Mouse (Mus musculus): ENCODE data around the gene Serpinf2. TPM values are rescaled to one million over a fixed set of nuclear protein-coding genes. Genes with fewer than 3 reads are reported as not detected.
"Not testable (repeated sequence)": the region's sequence is repeated elsewhere in the genome, so short reads cannot be mapped to it uniquely, and the experiment has no call there.

Serpinf2 gene
- polyA plus RNA-seq, 1 experiment: 0.75 TPM

GRCm38 (mm10) chr11:75402271-75402690 lies 37.1 kb downstream of the Serpinf2 start:
- no peaks in the 10 kb centered on the region for H3K27me3 ChIP-seq (ENCODE audit: control insufficient read depth, insufficient read depth, low read length)
- H3K4me1 ChIP-seq (ENCODE audit: control insufficient read depth, insufficient read depth, insufficient read length): no peaks in the 10 kb centered on the region
- peak in 1 of 2 experiments; percentile 36 for DNase-seq (ENCODE audit: low read depth in 1 of 2, low spot score in 2 of 2)
- H3K4me3 ChIP-seq (ENCODE audit: extremely low read depth, insufficient read depth, insufficient read length): no peak overlapping the region
- peaks cover 1% of the 10 kb centered on the region; the same call in 1 of the 2 replicates for H3K36me3 ChIP-seq (ENCODE audit: control insufficient read depth, insufficient read depth, low read length)
- TF ChIP-seq CTCF (IDR thresholded peaks at IDR 0.05; ENCODE audit: extremely low read depth, insufficient read depth, insufficient read length, insufficient replicate concordance) (peak; percentile 23; the same call in 1 of the 2 replicates), POLR2A (IDR thresholded peaks at IDR 0.05; ENCODE audit: low read depth, low read length) (no peak)
- no peak overlapping the region for H3K27ac ChIP-seq (ENCODE audit: insufficient read depth, low read length)
- 64% methylated on average over 5 of the region's 5 CpGs for WGBS

- 86% methylated on average over 9 of the region's 9 CpGs for WGBS
- TF ChIP-seq POLR2A (IDR thresholded peaks at IDR 0.05; ENCODE audit: low read depth, low read length): no peak
- no peak for TF ChIP-seq CTCF (IDR thresholded peaks at IDR 0.05; ENCODE audit: extremely low read depth, insufficient read depth, insufficient read length, insufficient replicate concordance)
Observed at GRCm38 (mm10) chr11:75400099-75400498, 39.3 kb downstream of the Serpinf2 start.

DNA sequence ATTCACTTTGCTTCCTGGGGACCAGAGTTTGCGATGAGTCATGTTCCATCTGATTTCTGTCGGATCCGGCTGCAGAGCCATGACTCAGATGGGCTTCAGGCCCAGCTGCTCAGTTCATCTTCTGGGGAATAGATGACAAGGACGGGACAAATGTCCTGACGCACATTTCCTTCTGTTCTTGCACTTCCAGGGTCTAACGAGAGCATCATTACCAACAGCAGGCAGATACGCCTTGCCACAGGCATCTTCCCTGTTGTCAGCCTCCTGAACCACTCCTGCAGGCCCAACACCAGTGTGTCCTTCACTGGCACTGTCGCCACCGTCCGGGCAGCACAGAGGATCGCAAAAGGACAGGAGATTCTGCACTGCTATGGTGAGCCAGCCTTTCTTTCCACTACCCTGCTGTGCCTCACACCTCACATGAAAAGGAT lies 40.0 kb downstream of the Serpinf2 start:
- H3K4me3 ChIP-seq (ENCODE audit: extremely low read depth, insufficient read depth, insufficient read length): no peak overlapping the region
- 86% methylated on average over 11 of the region's 11 CpGs for WGBS
- TF ChIP-seq CTCF (IDR thresholded peaks at IDR 0.05; ENCODE audit: extremely low read depth, insufficient read depth, insufficient read length, insufficient replicate concordance) (no peak), POLR2A (IDR thresholded peaks at IDR 0.05; ENCODE audit: low read depth, low read length) (no peak)
- peaks cover 1% of the 10 kb centered on the region; the same call in 1 of the 2 replicates for H3K36me3 ChIP-seq (ENCODE audit: control insufficient read depth, insufficient read depth, low read length)
- H3K4me1 ChIP-seq (ENCODE audit: control insufficient read depth, insufficient read depth, insufficient read length): no peaks in the 10 kb centered on the region
- DNase-seq (ENCODE audit: low read depth in 1 of 2, low spot score in 2 of 2): no peak
- H3K27ac ChIP-seq (ENCODE audit: insufficient read depth, low read length): no peak overlapping the region
- H3K27me3 ChIP-seq (ENCODE audit: control insufficient read depth, insufficient read depth, low read length): no peaks in the 10 kb centered on the region

More at GRCm38 (mm10) chr11:75400099-75400498, 39.3 kb downstream of the Serpinf2 start:
- DNase-seq (ENCODE audit: low read depth in 1 of 2, low spot score in 2 of 2): no peak
- no peak overlapping the region for H3K4me3 ChIP-seq (ENCODE audit: extremely low read depth, insufficient read depth, insufficient read length)
- no peaks in the 10 kb centered on the region for H3K4me1 ChIP-seq (ENCODE audit: control insufficient read depth, insufficient read depth, insufficient read length)
- no peak overlapping the region for H3K27ac ChIP-seq (ENCODE audit: insufficient read depth, low read length)
- H3K36me3 ChIP-seq (ENCODE audit: control insufficient read depth, insufficient read depth, low read length): peaks cover 1% of the 10 kb centered on the region; the same call in 1 of the 2 replicates
- H3K27me3 ChIP-seq (ENCODE audit: control insufficient read depth, insufficient read depth, low read length): no peaks in the 10 kb centered on the region

DNA sequence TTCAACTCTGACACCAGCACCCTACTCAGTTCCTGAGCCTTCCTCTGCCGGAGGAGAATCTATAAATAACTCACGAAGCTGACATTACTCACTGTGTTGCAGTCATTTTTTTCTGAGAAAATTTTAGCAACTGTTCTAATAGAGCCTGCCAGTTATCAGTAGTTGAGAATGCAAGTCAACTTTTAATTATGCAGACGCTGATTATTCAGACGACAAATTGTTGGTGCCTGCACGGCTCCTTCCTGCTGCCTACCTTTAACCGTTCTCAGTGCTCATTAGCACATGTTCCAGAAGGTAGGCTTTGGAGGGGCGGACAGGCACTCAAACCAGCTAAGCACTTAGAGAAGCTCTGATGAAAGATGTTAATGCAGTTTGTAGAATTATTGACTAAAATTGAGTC lies 41.9 kb downstream of the Serpinf2 start:
- no peak overlapping the region for H3K4me3 ChIP-seq (ENCODE audit: extremely low read depth, insufficient read depth, insufficient read length)
- 78% methylated on average over 7 of the region's 7 CpGs for WGBS
- no peaks in the 10 kb centered on the region for H3K27me3 ChIP-seq (ENCODE audit: control insufficient read depth, insufficient read depth, low read length)
- peaks cover 1% of the 10 kb centered on the region; the same call in 1 of the 2 replicates for H3K36me3 ChIP-seq (ENCODE audit: control insufficient read depth, insufficient read depth, low read length)
- no peaks in the 10 kb centered on the region for H3K4me1 ChIP-seq (ENCODE audit: control insufficient read depth, insufficient read depth, insufficient read length)
- TF ChIP-seq CTCF (IDR thresholded peaks at IDR 0.05; ENCODE audit: extremely low read depth, insufficient read depth, insufficient read length, insufficient replicate concordance) (no peak), POLR2A (IDR thresholded peaks at IDR 0.05; ENCODE audit: low read depth, low read length) (no peak)
- no peak for DNase-seq (ENCODE audit: low read depth in 1 of 2, low spot score in 2 of 2)
- H3K27ac ChIP-seq (ENCODE audit: insufficient read depth, low read length): no peak overlapping the region

DNA sequence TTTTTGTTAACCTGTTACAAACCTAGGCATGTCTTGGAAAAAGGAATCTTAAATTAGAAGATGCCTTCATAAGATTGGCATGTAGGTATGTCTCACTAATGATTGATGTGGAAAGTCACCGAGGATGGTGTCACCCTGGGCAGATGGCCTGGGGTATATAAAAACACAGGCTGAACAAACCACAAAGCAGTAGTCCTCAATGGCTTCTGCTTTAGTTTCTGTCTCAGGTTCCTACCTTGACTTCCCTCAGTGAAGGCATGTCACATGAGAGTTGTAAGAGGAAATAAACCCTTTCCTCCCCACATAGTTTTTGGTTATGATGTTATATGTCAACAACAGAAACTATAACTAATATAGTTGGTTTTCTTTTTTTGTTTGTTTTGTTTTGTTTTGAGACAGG lies 43.8 kb downstream of the Serpinf2 start:
- WGBS: 13% methylated on average over 1 of the region's 1 CpGs
- Histone ChIP-seq H3K27me3 (ENCODE audit: control insufficient read depth, insufficient read depth, low read length) (no peaks in the 10 kb centered on the region), H3K36me3 (ENCODE audit: control insufficient read depth, insufficient read depth, low read length) (peaks cover under 1% of the 10 kb centered on the region; the same call in 1 of the 2 replicates), H3K4me1 (ENCODE audit: control insufficient read depth, insufficient read depth, insufficient read length) (no peaks in the 10 kb centered on the region), H3K4me3 (ENCODE audit: extremely low read depth, insufficient read depth, insufficient read length) (no peak overlapping the region), H3K27ac (ENCODE audit: insufficient read depth, low read length) (no peak overlapping the region)
- DNase-seq (ENCODE audit: low read depth in 1 of 2, low spot score in 2 of 2): no peak
- TF ChIP-seq POLR2A (IDR thresholded peaks at IDR 0.05; ENCODE audit: low read depth, low read length): no peak

- H3K4me1 ChIP-seq (ENCODE audit: control insufficient read depth, insufficient read depth, insufficient read length); DNase-seq (ENCODE audit: low read depth in 1 of 2, low spot score in 2 of 2); H3K27ac ChIP-seq (ENCODE audit: insufficient read depth, low read length); H3K4me3 ChIP-seq (ENCODE audit: extremely low read depth, insufficient read depth, insufficient read length); H3K36me3 ChIP-seq (ENCODE audit: control insufficient read depth, insufficient read depth, low read length); H3K27me3 ChIP-seq (ENCODE audit: control insufficient read depth, insufficient read depth, low read length): not testable (repeated sequence)
- WGBS: 31% methylated on average over 3 of the region's 3 CpGs
Observed at GRCm38 (mm10) chr11:75383529-75383928, 55.9 kb downstream of the Serpinf2 start.

Other genes with a start within 250 kb of the Serpinf2 start
- gene Dph1, start 248.3 kb downstream of the Serpinf2 start, polyA plus RNA-seq (2012; rRNA removed): 29.2 and 33.3 TPM in 2 replicates
- gene Rtn4rl1, start 245.8 kb downstream of the Serpinf2 start, polyA plus RNA-seq (2012; rRNA removed): 11.1 and 12.7 TPM in 2 replicates
- 23.6 and 26.2 TPM in 2 replicates for gene Rpa1, start 91.3 kb downstream of the Serpinf2 start, polyA plus RNA-seq (2012; rRNA removed)
- gene Smyd4, start 91.2 kb downstream of the Serpinf2 start, polyA plus RNA-seq (2012; rRNA removed): 4.0 and 4.7 TPM in 2 replicates
- 9.7 and 12.6 TPM in 2 replicates for gene Serpinf1, start 16.9 kb downstream of the Serpinf2 start, polyA plus RNA-seq (2012; rRNA removed)
- gene Wdr81, start 15.1 kb upstream of the Serpinf2 start, polyA plus RNA-seq (2012; rRNA removed): 34.4 and 46.3 TPM in 2 replicates
- 6.9 and 8.4 TPM in 2 replicates for gene Tlcd2, start 22.1 kb upstream of the Serpinf2 start, polyA plus RNA-seq (2012; rRNA removed)
- gene Prpf8, start 47.2 kb upstream of the Serpinf2 start, polyA plus RNA-seq (2012; rRNA removed): 64.2 and 72.8 TPM in 2 replicates
- gene Rilp, start 70.5 kb upstream of the Serpinf2 start, polyA plus RNA-seq (2012; rRNA removed): 1.1 and 1.6 TPM in 2 replicates
- 11.5 and 13.5 TPM in 2 replicates for gene Scarf1, start 73.9 kb upstream of the Serpinf2 start, polyA plus RNA-seq (2012; rRNA removed)
- 57.3 and 62.8 TPM in 2 replicates for gene Slc43a2, start 92.1 kb upstream of the Serpinf2 start, polyA plus RNA-seq (2012; rRNA removed)
- gene Pitpna, start 148.5 kb upstream of the Serpinf2 start, polyA plus RNA-seq (2012; rRNA removed): 51.7 and 54.1 TPM in 2 replicates
- gene Inpp5k, start 191.4 kb upstream of the Serpinf2 start, polyA plus RNA-seq (2012; rRNA removed): 56.9 and 65.0 TPM in 2 replicates
- gene Myo1c, start 210.9 kb upstream of the Serpinf2 start, polyA plus RNA-seq (2012; rRNA removed): 130 and 157 TPM in 2 replicates
- 43.1 and 54.4 TPM in 2 replicates for gene Crk, start 239.7 kb upstream of the Serpinf2 start, polyA plus RNA-seq (2012; rRNA removed)

Measured in spleen, adult 2 months (tissue).